Mouse (Mus musculus): ENCODE measurements around the gene Lrrc7. TPM values are rescaled to one million over a fixed set of nuclear protein-coding genes. Genes with fewer than 3 reads are reported as not detected.

Lrrc7 gene
- polyA plus RNA-seq (2021; fragmentation: Nextera tagmentation) = 11.8 and 31.7 TPM in 2 replicates
- long read RNA-seq, experiment 1, full-length matches to known transcripts = 7 of 67 reads
- long read RNA-seq, experiment 1, partial matches to known transcripts = 27 of 67 reads
- long read RNA-seq, experiment 1, other reads (novel, unspliced or antisense) = 33 of 67 reads
- long read RNA-seq, experiment 2, full-length matches to known transcripts = 1 of 20 reads
- long read RNA-seq, experiment 2, partial matches to known transcripts = 11 of 20 reads
- long read RNA-seq, experiment 2, other reads (novel, unspliced or antisense) = 8 of 20 reads

DNA sequence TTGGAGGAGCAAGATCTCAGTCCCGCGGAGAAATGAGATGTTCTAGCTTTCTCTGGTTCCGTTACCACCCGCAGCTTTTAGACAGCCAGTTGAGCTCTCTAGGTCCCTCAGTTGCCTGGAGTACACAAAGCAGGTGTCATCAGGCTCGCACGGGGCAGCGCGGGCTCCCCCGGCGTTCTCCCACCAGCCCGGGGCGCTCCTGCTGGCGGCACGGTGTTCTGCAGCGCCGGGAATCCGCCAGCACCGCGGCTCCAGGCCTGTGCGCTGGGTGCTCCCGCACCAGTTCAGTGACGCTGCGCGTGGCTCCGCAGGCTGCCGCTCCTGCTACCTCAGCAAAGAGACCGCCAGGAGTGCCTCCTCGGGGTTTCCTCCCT, at the start of gene Lrrc7:
Lrrc7 (minus strand) TSS at position 235 of the 374 bp plus-strand sequence.

DNA sequence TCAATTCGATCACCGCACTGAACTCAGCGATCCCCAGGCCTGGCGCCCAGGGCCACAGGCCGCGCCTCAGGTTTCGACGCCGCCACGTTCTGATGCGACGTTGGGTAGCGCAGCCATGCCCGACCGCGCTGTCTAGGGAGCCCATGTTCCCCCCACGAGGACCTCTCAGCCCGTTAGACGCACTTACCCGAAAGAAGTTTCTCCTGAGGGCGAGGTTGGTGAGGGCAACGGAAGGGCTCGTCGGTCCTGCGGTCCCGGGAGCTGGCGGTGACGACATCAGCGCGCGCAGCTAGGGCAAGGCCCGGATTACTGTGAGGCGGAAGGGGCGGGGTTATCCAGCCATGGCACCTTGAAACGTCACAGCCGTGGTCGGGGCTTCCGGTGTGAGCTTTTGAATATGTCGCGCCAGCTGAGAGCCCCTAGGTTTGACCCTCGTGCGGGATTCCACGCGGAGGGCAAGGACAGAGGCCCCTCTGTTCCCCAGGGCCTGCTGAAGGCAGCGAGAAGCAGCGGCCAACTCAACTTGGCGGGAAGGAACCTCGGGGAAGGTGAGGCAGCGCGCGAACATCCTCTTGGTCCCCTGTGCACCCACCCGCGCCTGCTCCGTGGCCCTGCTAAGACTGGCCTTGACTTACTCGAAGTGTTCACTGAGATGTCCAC, 525.6 kb downstream of the Lrrc7 start, which contains the start of the genes Srsf11 and Lrrc40:
Srsf11 (minus strand) TSS at position 311 of the 660 bp plus-strand sequence.
Lrrc40 (plus strand) TSS at position 334 of the 660 bp plus-strand sequence.

Measured in left cerebral cortex, adult 6 months (tissue).